Mouse (Mus musculus): Measurements from ENCODE around the gene Akap13. TPM values are rescaled to one million over a fixed set of nuclear protein-coding genes. Genes with fewer than 3 reads are reported as not detected.

Akap13 gene
- polyA plus RNA-seq, 1 experiment from 2014 or later = 25.7 TPM

GRCm38 (mm10) chr7:75586113-75586512 is 130.8 kb downstream of the Akap13 start:
- H3K9ac ChIP-seq (replicated peaks) = peak overlapping the region; percentile 53
- TF ChIP-seq EP300 (IDR thresholded peaks at IDR 0.05; ENCODE audit: low read depth) = no peak
- TF ChIP-seq CTCF (IDR thresholded peaks at IDR 0.05; ENCODE audit: low read depth) = peak; percentile 37; the same call in 1 of the 2 replicates
- peak overlapping the region; percentile 87 for H3K27ac ChIP-seq (ENCODE audit: low read depth)
- peak; percentile 79 for ATAC-seq
- no peaks in the 10 kb centered on the region for H3K9me3 ChIP-seq (ENCODE audit: low read length)
- peak overlapping the region; percentile 47 for H3K4me3 ChIP-seq (ENCODE audit: low read depth, low read length)
- DNase-seq = peak; percentile 71
- H3K27me3 ChIP-seq (ENCODE audit: insufficient read depth, low read length) = no peaks in the 10 kb centered on the region
- WGBS (ENCODE audit: insufficient replicate concordance) = 28% methylated on average over 14 of the region's 14 CpGs
- 0 out of 2 replicates have a peak, but pooled peaks cover 3% of the 10 kb centered on the region for H3K36me3 ChIP-seq (replicated peaks; ENCODE audit: insufficient read depth, low read length)
- H3K4me2 ChIP-seq (ENCODE audit: low read depth, low read length) = peak overlapping the region; percentile 67
- peaks cover 32% of the 10 kb centered on the region for H3K4me1 ChIP-seq (ENCODE audit: insufficient read depth)

- Histone ChIP-seq H3K27ac (ENCODE audit: low read depth) (peak overlapping the region; percentile 87), H3K27me3 (ENCODE audit: insufficient read depth, low read length) (no peaks in the 10 kb centered on the region), H3K9ac (replicated peaks) (peak overlapping the region; percentile 32), H3K4me1 (ENCODE audit: insufficient read depth) (peaks cover 32% of the 10 kb centered on the region), H3K4me2 (ENCODE audit: low read depth, low read length) (peak overlapping the region; percentile 67), H3K4me3 (ENCODE audit: low read depth, low read length) (peak overlapping the region; percentile 47), H3K36me3 (replicated peaks; ENCODE audit: insufficient read depth, low read length) (peaks cover 3% of the 10 kb centered on the region; the same call in 1 of the 2 replicates), H3K9me3 (ENCODE audit: low read length) (no peaks in the 10 kb centered on the region)
- WGBS (ENCODE audit: insufficient replicate concordance) = 45% methylated on average over 5 of the region's 5 CpGs
- DNase-seq (peak; percentile 70), ATAC-seq (peak; percentile 70)
- TF ChIP-seq CTCF (IDR thresholded peaks at IDR 0.05; ENCODE audit: low read depth) (no peak), EP300 (IDR thresholded peaks at IDR 0.05; ENCODE audit: low read depth) (no peak)
These were observed 132.4 kb downstream of the Akap13 start for GRCm38 (mm10) chr7:75587727-75588126.

GRCm38 (mm10) chr7:75589304-75589973 is 134.1 kb downstream of the Akap13 start:
- Histone ChIP-seq H3K4me1 (ENCODE audit: insufficient read depth) (peaks cover 32% of the 10 kb centered on the region), H3K9me3 (ENCODE audit: low read length) (no peaks in the 10 kb centered on the region), H3K4me3 (ENCODE audit: low read depth, low read length) (no peak overlapping the region), H3K9ac (replicated peaks) (no peak overlapping the region), H3K27ac (ENCODE audit: low read depth) (peak overlapping the region; percentile 77), H3K4me2 (ENCODE audit: low read depth, low read length) (peak overlapping the region; percentile 67), H3K36me3 (replicated peaks; ENCODE audit: insufficient read depth, low read length) (peaks cover 3% of the 10 kb centered on the region; the same call in 1 of the 2 replicates), H3K27me3 (ENCODE audit: insufficient read depth, low read length) (no peaks in the 10 kb centered on the region)
- peak; percentile 56; the same call in 1 of the 2 replicates for TF ChIP-seq EP300 (IDR thresholded peaks at IDR 0.05; ENCODE audit: low read depth)
- 0 out of 2 replicates have a peak, but pooled peaks have one; percentile 3 for TF ChIP-seq CTCF (IDR thresholded peaks at IDR 0.05; ENCODE audit: low read depth)
- DNase-seq (no peak), ATAC-seq (peak; percentile 40)
- 60% methylated on average over 8 of the region's 8 CpGs for WGBS (ENCODE audit: insufficient replicate concordance)

DNA sequence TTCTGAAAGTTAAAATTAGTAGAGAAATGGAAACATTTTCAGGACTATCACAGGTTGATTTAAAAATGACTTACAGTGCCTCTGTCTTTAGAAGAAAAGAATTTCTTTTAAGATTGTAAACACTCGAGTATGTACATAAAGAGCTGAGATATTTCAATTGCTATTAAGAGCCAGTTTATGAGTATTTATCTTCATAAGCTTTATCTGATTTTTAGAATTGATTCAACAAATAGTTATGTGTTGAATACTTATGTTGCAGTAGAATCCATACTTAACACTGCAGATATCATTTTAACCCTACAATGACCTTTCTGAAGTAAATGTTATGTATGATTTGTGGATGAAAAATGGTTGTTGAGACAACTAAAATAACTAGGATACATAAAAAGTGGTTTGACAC is 136.6 kb downstream of the Akap13 start:
- 61% methylated on average over 1 of the region's 1 CpGs for whole genome bisulfite sequencing (ENCODE audit: insufficient replicate concordance)
- TF ChIP-seq EP300 (IDR thresholded peaks at IDR 0.05; ENCODE audit: low read depth) (no peak), CTCF (IDR thresholded peaks at IDR 0.05; ENCODE audit: low read depth) (no peak)
- ATAC-seq (no peak), DNase-seq (no peak)
- Histone ChIP-seq H3K9ac (replicated peaks) (no peak overlapping the region), H3K27me3 (ENCODE audit: insufficient read depth, low read length) (no peaks in the 10 kb centered on the region), H3K27ac (ENCODE audit: low read depth) (no peak overlapping the region), H3K4me1 (ENCODE audit: insufficient read depth) (peaks cover 42% of the 10 kb centered on the region), H3K9me3 (ENCODE audit: low read length) (no peaks in the 10 kb centered on the region), H3K4me2 (ENCODE audit: low read depth, low read length) (no peak overlapping the region), H3K36me3 (replicated peaks; ENCODE audit: insufficient read depth, low read length) (peaks cover 3% of the 10 kb centered on the region; the same call in 1 of the 2 replicates), H3K4me3 (ENCODE audit: low read depth, low read length) (no peak overlapping the region)

DNA sequence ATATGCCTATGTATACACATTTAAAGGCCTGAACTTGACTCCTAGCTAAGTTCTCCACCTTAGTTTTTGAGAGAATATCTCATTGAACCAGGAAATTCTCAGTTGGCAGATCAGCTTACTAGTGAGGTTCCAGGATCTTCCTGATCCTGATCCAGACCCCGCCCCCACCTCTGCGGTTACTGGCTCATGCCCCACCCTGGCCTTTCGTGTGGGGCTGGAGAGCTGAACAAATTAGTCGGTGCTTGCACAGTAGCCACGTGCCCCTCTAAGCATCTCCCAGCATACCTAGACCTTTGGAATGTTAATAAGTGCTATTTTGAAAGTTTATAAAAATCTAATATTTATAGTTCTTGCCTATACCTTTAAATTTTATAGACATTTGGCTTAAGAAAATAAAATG is 139.5 kb downstream of the Akap13 start:
- Histone ChIP-seq H3K9ac (replicated peaks) (no peak overlapping the region), H3K4me2 (ENCODE audit: low read depth, low read length) (0 out of 2 replicates have a peak overlapping the region, but pooled peaks have one; percentile 35), H3K36me3 (replicated peaks; ENCODE audit: insufficient read depth, low read length) (peaks cover 3% of the 10 kb centered on the region; the same call in 1 of the 2 replicates), H3K4me1 (ENCODE audit: insufficient read depth) (peaks cover 29% of the 10 kb centered on the region), H3K9me3 (ENCODE audit: low read length) (no peaks in the 10 kb centered on the region), H3K27ac (ENCODE audit: low read depth) (no peak overlapping the region; the same call in 1 of the 2 replicates), H3K4me3 (ENCODE audit: low read depth, low read length) (no peak overlapping the region), H3K27me3 (ENCODE audit: insufficient read depth, low read length) (no peaks in the 10 kb centered on the region)
- DNase-seq = peak; percentile 63
- WGBS (ENCODE audit: insufficient replicate concordance) = 40% methylated on average over 5 of the region's 5 CpGs
- peak; percentile 52 for ATAC-seq
- TF ChIP-seq CTCF (IDR thresholded peaks at IDR 0.05; ENCODE audit: low read depth) = no peak
- TF ChIP-seq EP300 (IDR thresholded peaks at IDR 0.05; ENCODE audit: low read depth) = no peak

DNA sequence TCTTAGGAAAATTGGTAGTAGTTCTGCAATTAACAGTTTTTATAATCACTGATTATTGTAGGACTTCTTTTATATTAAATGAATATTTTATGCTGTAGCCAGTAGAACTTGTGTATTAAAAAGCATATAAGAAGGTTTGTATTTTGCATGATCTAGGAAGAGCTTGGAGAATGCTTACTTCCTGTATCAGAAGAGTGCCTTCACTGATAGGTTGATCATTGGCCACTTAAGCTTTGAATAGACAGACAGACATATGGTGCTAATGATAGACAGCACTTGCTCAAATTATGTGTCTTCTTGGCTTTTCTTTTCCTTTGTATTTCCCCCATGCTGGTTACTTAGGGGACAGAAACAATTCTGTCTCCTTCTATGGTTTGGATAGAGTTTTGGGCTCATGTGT is 139.9 kb downstream of the Akap13 start:
- H3K4me2 ChIP-seq (ENCODE audit: low read depth, low read length) = peak overlapping the region; percentile 30
- peaks cover 3% of the 10 kb centered on the region; the same call in 1 of the 2 replicates for H3K36me3 ChIP-seq (replicated peaks; ENCODE audit: insufficient read depth, low read length)
- ATAC-seq (peak; percentile 56; the same call in 1 of the 2 replicates), DNase-seq (no peak)
- no peak overlapping the region for H3K4me3 ChIP-seq (ENCODE audit: low read depth, low read length)
- no peaks in the 10 kb centered on the region for H3K27me3 ChIP-seq (ENCODE audit: insufficient read depth, low read length)
- H3K27ac ChIP-seq (ENCODE audit: low read depth) = peak overlapping the region; percentile 73
- peaks cover 24% of the 10 kb centered on the region for H3K4me1 ChIP-seq (ENCODE audit: insufficient read depth)
- H3K9ac ChIP-seq (replicated peaks) = no peak overlapping the region
- H3K9me3 ChIP-seq (ENCODE audit: low read length) = no peaks in the 10 kb centered on the region
- TF ChIP-seq EP300 (IDR thresholded peaks at IDR 0.05; ENCODE audit: low read depth) (no peak), CTCF (IDR thresholded peaks at IDR 0.05; ENCODE audit: low read depth) (no peak)
